Mouse (Mus musculus): Measurements from ENCODE around the gene Cep128. TPM values are rescaled to one million over a fixed set of nuclear protein-coding genes. Genes with fewer than 3 reads are reported as not detected.

Gene Cep128
- polyA plus RNA-seq, 1 experiment, result 216 TPM

DNA sequence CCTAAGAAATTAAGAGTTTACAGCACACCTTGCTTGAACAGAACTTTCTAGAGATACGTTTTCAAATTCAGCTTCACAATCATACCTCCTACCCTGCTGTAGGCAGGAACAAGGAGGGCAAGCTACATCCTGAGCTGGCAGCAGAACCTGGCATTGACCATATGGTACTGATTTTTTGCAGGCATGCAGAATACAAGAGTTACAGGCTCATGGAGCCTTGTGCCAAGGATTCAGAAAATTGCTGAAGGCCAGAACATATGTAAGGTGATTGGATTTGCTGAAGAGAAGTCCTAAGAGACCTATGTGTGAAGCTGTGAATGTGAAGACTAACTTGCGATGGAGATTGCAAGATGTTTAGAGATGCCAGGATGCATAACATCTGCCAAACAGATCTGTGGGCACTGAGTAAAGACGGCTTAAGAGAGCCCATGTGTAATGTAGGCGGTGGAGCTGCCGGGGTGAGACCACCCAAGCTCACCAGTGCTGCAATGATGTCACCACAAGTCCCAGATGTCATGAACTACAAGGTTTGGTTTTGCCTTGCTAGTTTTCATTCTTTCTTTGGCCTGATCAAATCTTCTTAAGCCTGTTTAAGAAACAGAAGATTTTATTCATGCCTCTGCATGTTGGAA, 422.7 kb downstream of the Cep128 start:
- TF ChIP-seq POLR2A (IDR thresholded peaks at IDR 0.05; ENCODE audit: control insufficient read depth, low read depth, low read length) (no peak), CTCF (IDR thresholded peaks at IDR 0.05; ENCODE audit: control insufficient read depth, insufficient read depth, insufficient replicate concordance, low read depth, low read length) (no peak)
- no peak overlapping the region for H3K27ac ChIP-seq (ENCODE audit: control insufficient read depth, insufficient read depth, low read depth, low read length)

DNA sequence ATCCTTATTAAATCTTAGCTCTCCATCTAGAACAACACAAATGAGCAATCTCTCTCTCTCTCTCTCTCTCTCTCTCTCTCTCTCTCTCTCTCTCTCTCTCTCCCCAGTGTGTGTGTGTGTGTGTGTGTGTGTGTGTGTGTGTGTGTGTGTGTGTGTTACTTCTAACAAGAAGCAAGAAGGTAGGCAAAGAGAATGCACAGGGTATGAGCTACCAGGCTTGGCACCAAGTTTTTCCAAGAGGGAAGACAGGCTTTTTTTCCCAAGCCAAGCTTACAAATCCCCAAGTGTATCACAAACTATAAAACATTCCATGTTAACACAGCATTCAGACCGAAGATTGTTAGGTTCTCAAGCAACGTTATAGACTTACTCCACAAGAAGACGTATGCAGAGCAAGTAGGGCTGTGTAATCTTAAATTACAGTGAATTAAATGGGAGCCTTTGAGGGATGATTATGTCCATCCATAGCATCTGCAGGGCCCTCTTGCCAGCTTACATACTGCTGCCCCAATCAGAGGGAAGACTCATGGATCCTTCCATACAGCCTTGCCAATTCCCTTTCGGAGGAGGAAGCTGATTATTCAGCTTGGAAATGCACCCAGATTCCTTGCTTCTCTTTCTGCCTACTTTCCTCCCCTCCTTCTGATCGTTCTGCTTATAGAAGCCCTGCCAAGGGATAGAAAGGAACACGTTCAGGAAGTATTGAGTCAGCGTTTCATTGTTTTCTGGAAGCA, 429.3 kb downstream of the Cep128 start:
- Histone ChIP-seq H3K36me3 (ENCODE audit: control insufficient read depth, insufficient read depth, low read length) (no peaks in the 10 kb centered on the region), H3K4me3 (ENCODE audit: control insufficient read depth, low read depth, low read length) (no peak overlapping the region), H3K4me1 (ENCODE audit: control insufficient read depth, insufficient read depth, low read length) (no peaks in the 10 kb centered on the region), H3K27me3 (ENCODE audit: control insufficient read depth, insufficient read depth, low read length) (no peaks in the 10 kb centered on the region), H3K27ac (ENCODE audit: control insufficient read depth, insufficient read depth, low read depth, low read length) (no peak overlapping the region)
- TF ChIP-seq POLR2A (IDR thresholded peaks at IDR 0.05; ENCODE audit: control insufficient read depth, low read depth, low read length) (no peak), CTCF (IDR thresholded peaks at IDR 0.05; ENCODE audit: control insufficient read depth, insufficient read depth, insufficient replicate concordance, low read depth, low read length) (no peak)

More for the DNA sequence above, 422.7 kb downstream of the Cep128 start:
- no peak overlapping the region for H3K4me3 ChIP-seq (ENCODE audit: control insufficient read depth, low read depth, low read length)
- no peaks in the 10 kb centered on the region for H3K27me3 ChIP-seq (ENCODE audit: control insufficient read depth, insufficient read depth, low read length)
- no peaks in the 10 kb centered on the region for H3K36me3 ChIP-seq (ENCODE audit: control insufficient read depth, insufficient read depth, low read length)
- H3K4me1 ChIP-seq (ENCODE audit: control insufficient read depth, insufficient read depth, low read length), result no peaks in the 10 kb centered on the region

Other genes starting within 250 kb of the Cep128 start
- gene Tshr, start 154 bp upstream of the Cep128 start, polyA plus RNA-seq (2012; rRNA removed), result 3.1 and 4.2 TPM in 2 replicates
- gene Gtf2a1, start 206.1 kb upstream of the Cep128 start, polyA plus RNA-seq (2012; rRNA removed), result 17.7 and 19.4 TPM in 2 replicates